Mouse (Mus musculus): ENCODE measurements around the gene S100a5.

S100a5 gene

GRCm38 (mm10) chr3:90608223-90608622, at the start of gene S100a5:
Gene S100a5 (plus strand): TSS chr3:90608523.
- no peak for DNase-seq (ENCODE audit: low read depth, low spot score)

- no peak for DNase-seq (ENCODE audit: low read depth, low spot score)
Observed at GRCm38 (mm10) chr3:90560008-90560628, 48.2 kb upstream of the S100a5 start, which contains the start of gene S100a3. Gene S100a3 (plus strand): TSS chr3:90560578.

- no peak for DNase-seq (ENCODE audit: low read depth, low spot score)
Observed at GRCm38 (mm10) chr3:90574691-90575090, 33.6 kb upstream of the S100a5 start.

- DNase-seq (ENCODE audit: low read depth, low spot score), result no peak
Observed at GRCm38 (mm10) chr3:90575320-90575719, 33.0 kb upstream of the S100a5 start.

GRCm38 (mm10) chr3:90576351-90577001, 31.8 kb upstream of the S100a5 start:
- DNase-seq (ENCODE audit: low read depth, low spot score), result no peak

- DNase-seq (ENCODE audit: low read depth, low spot score), result no peak
Observed at GRCm38 (mm10) chr3:90579433-90579832, 28.9 kb upstream of the S100a5 start.

- no peak for DNase-seq (ENCODE audit: low read depth, low spot score)
Observed at GRCm38 (mm10) chr3:90581141-90581540, 27.2 kb upstream of the S100a5 start.

GRCm38 (mm10) chr3:90582156-90582555, 26.2 kb upstream of the S100a5 start:
- no peak for DNase-seq (ENCODE audit: low read depth, low spot score)

GRCm38 (mm10) chr3:90582556-90582955, 25.8 kb upstream of the S100a5 start:
- DNase-seq (ENCODE audit: low read depth, low spot score), result no peak

GRCm38 (mm10) chr3:90583893-90584292, 24.4 kb upstream of the S100a5 start:
- no peak for DNase-seq (ENCODE audit: low read depth, low spot score)

GRCm38 (mm10) chr3:90585595-90585994, 22.7 kb upstream of the S100a5 start:
- peak; percentile 82 for DNase-seq (ENCODE audit: low read depth, low spot score)

- no peak for DNase-seq (ENCODE audit: low read depth, low spot score)
Observed at GRCm38 (mm10) chr3:90586016-90586643, 22.2 kb upstream of the S100a5 start.

- DNase-seq (ENCODE audit: low read depth, low spot score), result no peak
Observed at GRCm38 (mm10) chr3:90586906-90587305, 21.4 kb upstream of the S100a5 start.

- DNase-seq (ENCODE audit: low read depth, low spot score), result peak; percentile 87
Observed at GRCm38 (mm10) chr3:90587361-90588101, 20.8 kb upstream of the S100a5 start.

- no peak for DNase-seq (ENCODE audit: low read depth, low spot score)
Observed at GRCm38 (mm10) chr3:90589390-90589789, 18.9 kb upstream of the S100a5 start.

- no peak for DNase-seq (ENCODE audit: low read depth, low spot score)
Observed at GRCm38 (mm10) chr3:90589947-90590346, 18.4 kb upstream of the S100a5 start, which contains the start of gene S100a2. Gene S100a2 (plus strand): TSS chr3:90590247.

GRCm38 (mm10) chr3:90594466-90594865, 13.9 kb upstream of the S100a5 start:
- DNase-seq (ENCODE audit: low read depth, low spot score), result no peak

- DNase-seq (ENCODE audit: low read depth, low spot score), result no peak
Observed at GRCm38 (mm10) chr3:90595556-90595955, 12.8 kb upstream of the S100a5 start.

GRCm38 (mm10) chr3:90596810-90597209, 11.5 kb upstream of the S100a5 start:
- DNase-seq (ENCODE audit: low read depth, low spot score), result no peak

GRCm38 (mm10) chr3:90597736-90598135, 10.6 kb upstream of the S100a5 start:
- DNase-seq (ENCODE audit: low read depth, low spot score), result no peak

- DNase-seq (ENCODE audit: low read depth, low spot score), result no peak
Observed at GRCm38 (mm10) chr3:90598212-90598611, 10.1 kb upstream of the S100a5 start.

GRCm38 (mm10) chr3:90599401-90599800, 8.9 kb upstream of the S100a5 start:
- no peak for DNase-seq (ENCODE audit: low read depth, low spot score)
